Mouse (Mus musculus) Patski (cell line): ENCODE measurements around the gene Gm6803. TPM values are rescaled to one million over a fixed set of nuclear protein-coding genes. Genes with fewer than 3 reads are reported as not detected.
"Not testable (repeated sequence)": the region's sequence is repeated elsewhere in the genome, so short reads cannot be mapped to it uniquely, and the experiment has no call there.

ENCODE experiments used
- ATAC-seq: fragments of 100-300 bp; one replicate; pipeline ENCODE4 v1.8.0; 2021
- CTCF ChIA-PET: fragments of 350-600 bp; sonication (Branson Sonifier 250); formaldehyde crosslinking; loops from one replicate; lab custom pipeline; 2022; ENCODE audit warnings: inconsistent platforms; lab: Charles Lee
- POLR2A ChIA-PET: fragments of 350-600 bp; sonication (Branson Sonifier 250); formaldehyde crosslinking; loops from one replicate; lab custom pipeline; 2022; ENCODE audit warnings: antibody characterized with exemption, inconsistent platforms; lab: Charles Lee
- DNase-seq: peaks from one replicate; pipeline ENCODE4 v3.0.0-alpha.2; 2011; ENCODE audit warnings: low read depth, low spot score
- H3K27me3 ChIP-seq: fragments of 371-371 bp; one replicate; pipeline ENCODE4 v1.5.1; 2021
- in situ Hi-C: fragments of 300-500 bp; cut with MboI; formaldehyde crosslinking; loops from 3 replicates; pipeline ENCODE4 v1.11.1; 2018; ENCODE audit warnings: low pct_unique_long_range_greater_than_20kb, mixed read lengths
- polyA plus RNA-seq: library from polyadenylated mRNA; unstranded; gene quantifications from one replicate; pipeline ENCODE4 v1.2.3, GENCODE M21; 2021

Gm6803 gene
- not detected for polyA plus RNA-seq

DNA sequence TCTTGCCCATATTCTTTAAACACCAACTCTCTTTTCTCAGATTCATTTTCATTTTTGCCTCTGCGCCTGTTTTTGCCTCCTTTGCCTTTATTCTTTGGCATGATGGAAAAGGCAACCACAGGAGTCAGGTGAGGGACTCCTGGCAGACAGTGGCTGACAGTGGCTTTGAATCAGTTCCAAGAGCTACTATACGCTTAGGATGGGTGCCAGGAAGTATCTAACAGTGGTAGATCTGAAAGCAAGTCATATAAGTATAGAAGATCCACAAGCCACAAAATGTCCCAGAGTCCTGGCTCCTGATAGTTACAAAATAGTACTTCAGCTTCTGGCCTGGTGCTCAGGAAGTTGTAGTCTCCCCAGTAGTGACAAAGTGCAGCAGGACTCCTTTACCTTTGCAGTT lies at the start of gene Gm6803:
Gm6803 (minus strand) TSS at position 101 of the 400 bp plus-strand sequence.
- in situ Hi-C loops, DNase-seq, CTCF ChIA-PET, H3K27me3 ChIP-seq, ATAC-seq, POLR2A ChIA-PET: not testable (repeated sequence)

DNA sequence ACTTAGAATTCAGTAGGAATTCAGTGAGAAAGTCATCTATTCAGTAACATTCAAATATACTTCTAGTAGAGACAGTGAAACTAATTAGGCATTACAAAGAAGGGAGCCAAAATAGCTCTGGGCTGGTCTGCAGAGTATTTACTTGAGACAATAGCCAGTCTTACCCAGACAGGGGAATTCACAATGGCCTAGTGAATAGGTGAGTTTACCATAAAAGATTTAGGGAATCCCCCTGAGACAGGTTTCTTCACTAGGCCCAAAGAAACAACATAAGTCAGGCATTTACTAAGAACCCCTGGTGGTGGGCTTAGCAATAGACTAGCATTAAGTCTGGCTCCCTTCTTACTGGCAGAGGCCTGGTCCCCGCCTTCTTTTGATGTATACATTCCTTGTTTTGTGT lies 26.7 kb upstream of the Gm6803 start:
- CTCF ChIA-PET, in situ Hi-C loops, DNase-seq, POLR2A ChIA-PET, H3K27me3 ChIP-seq, ATAC-seq: not testable (repeated sequence)

DNA sequence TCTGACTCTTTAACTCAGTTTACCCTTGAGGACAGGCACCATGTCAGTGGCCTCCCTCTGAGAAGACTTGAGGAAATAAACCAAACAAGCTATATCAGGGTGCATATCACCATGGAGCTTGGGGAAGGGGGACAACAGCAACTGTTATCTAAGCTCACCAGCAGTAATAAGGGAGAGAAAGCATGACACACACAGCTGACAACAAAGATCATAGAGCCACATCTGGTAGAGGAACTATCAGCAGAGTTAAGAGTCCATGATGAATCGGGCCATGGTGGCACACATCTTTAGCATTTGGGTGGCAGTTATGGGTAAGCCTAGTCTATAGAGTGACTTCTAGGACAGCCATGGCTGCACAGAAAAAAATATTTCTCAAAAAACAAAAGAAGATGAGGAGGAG lies 21.1 kb upstream of the Gm6803 start:
- DNase-seq, H3K27me3 ChIP-seq, in situ Hi-C loops, ATAC-seq, CTCF ChIA-PET, POLR2A ChIA-PET: not testable (repeated sequence)

DNA sequence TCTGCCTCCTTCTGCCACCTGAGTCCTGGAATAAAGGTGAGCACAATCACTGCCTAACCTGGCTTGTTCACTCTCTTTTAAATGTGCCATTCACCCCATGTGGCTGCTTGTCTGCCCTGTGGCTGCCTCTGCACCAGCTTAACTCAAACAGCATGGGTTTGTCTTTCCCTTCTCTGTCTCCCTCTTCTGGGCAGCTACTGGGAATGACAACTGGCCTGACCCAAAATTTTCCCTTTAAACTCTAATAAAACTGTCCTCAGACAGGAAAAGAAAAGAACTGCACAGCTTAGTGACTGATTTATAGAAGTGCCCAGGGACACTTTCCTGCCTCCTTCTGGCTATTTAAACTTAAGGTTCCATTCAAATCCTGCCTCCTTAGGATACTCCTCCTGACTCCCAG lies 20.5 kb upstream of the Gm6803 start:
- ATAC-seq, CTCF ChIA-PET, H3K27me3 ChIP-seq, DNase-seq, in situ Hi-C loops, POLR2A ChIA-PET: not testable (repeated sequence)

DNA sequence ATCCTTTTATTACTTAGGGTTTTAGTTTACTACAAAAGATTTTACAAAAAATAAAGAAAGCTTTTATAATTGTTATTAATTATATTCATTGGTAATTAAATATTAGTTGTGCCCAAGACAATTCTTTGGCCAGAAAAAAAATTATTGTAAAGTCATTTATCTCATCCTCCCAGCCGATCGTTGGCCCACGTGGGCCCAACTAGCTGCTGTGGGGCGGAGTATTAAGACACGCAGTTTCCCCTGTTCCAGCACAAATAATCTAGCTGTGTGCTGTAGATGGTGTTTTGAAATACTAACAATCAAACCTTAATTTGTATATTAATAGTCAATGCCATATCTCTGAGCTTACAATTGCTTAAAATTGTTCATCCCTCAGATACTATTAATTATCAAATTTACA lies 13.7 kb upstream of the Gm6803 start:
- H3K27me3 ChIP-seq, DNase-seq, ATAC-seq, POLR2A ChIA-PET, CTCF ChIA-PET, in situ Hi-C loops: not testable (repeated sequence)

DNA sequence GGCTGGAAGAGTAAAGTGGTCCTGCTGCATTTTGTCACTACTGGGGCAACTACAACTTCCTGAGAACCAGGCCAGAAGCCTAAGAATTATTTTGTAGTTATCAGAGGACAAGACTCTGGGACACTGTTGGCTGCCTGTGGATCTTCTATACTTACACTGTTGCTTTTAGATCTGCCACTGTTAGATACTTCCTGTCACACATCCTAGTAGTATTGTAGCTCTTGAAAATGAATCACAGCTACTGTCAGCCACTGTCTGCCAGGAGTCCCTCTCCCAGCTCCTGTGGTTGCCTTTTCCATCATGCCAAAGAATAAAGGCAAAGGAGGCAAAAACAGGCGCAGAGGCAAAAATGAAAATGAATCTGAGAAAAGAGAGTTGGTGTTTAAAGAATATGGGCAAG lies 8.1 kb upstream of the Gm6803 start, which contains the start of gene Gm2056:
Gm2056 (plus strand) TSS at position 301 of the 400 bp plus-strand sequence.
- ATAC-seq, in situ Hi-C loops, H3K27me3 ChIP-seq, DNase-seq, POLR2A ChIA-PET, CTCF ChIA-PET: not testable (repeated sequence)

DNA sequence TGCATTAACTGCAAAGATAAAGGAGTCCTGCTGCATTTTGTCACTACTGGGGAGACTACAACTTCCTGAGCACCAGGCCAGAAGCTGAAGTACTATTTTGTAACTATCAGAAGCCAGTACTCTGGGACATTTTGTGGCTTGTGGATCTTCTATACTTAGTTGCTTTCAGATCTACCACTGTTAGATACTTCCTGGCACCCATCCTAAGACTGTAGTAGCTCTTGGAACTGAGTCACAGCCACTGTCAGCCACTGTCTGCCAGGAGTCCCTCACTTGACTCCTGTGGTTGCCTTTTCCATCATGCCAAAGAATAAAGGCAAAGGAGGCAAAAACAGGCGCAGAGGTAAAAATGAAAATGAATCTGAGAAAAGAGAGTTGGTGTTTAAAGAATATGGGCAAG lies 7.0 kb downstream of the Gm6803 start, which contains the start of gene Gm2075:
Gm2075 (plus strand) TSS at position 301 of the 400 bp plus-strand sequence.
- H3K27me3 ChIP-seq, POLR2A ChIA-PET, CTCF ChIA-PET, in situ Hi-C loops, DNase-seq, ATAC-seq: not testable (repeated sequence)

DNA sequence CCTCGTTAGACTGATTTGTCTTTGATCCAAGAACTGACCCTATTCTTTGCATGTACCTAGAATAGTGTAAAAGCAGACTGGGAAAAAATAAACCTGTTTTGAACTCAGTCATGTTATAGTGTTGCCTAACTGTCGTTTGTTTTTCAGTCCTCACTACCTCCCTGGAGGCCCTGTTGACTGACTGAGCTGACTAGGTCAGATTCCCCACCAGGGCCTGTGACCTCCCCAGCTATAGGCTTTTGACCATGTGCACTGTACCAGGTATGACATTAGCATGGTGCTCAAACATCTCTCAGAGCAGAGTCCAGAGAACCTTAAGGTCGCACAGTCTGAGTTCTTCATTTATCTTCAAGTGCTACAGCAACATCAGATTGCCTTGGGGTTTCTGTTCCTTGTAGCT lies 14.5 kb downstream of the Gm6803 start:
- DNase-seq, CTCF ChIA-PET, in situ Hi-C loops, H3K27me3 ChIP-seq, ATAC-seq, POLR2A ChIA-PET: not testable (repeated sequence)

DNA sequence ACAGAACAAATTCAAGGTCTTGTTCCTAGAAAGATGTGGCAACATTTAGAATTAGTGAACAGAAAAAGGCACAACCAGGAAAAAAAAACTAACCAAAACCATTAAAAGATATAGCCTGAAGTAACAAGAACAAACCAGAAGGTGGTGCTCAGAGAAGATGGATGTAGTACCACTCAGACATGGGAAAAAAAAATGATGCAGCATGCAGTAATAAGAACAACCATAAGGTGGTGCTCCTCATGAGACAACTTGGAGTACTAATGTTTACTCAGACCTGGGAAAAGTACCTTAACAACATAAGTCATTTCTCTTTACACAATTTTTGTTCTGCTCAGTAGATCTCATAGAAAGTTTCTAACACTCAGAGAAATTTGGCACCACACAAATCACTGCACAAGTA lies 34.6 kb downstream of the Gm6803 start:
- POLR2A ChIA-PET, result not testable (repeated sequence)

More for the DNA sequence above, 34.6 kb downstream of the Gm6803 start:
- in situ Hi-C loops, CTCF ChIA-PET, H3K27me3 ChIP-seq, ATAC-seq, DNase-seq: not testable (repeated sequence)

Other genes with a start within 250 kb of the Gm6803 start
- not detected for gene Gm21319, start 243.0 kb downstream of the Gm6803 start, polyA plus RNA-seq
- not detected for gene Gm21936, start 223.3 kb downstream of the Gm6803 start, polyA plus RNA-seq
- gene BB287469, start 202.2 kb downstream of the Gm6803 start, polyA plus RNA-seq, result not detected
- gene Gm2001, start 176.4 kb downstream of the Gm6803 start, polyA plus RNA-seq, result not detected
- 0.39 TPM for gene Gm2016, start 144.7 kb downstream of the Gm6803 start, polyA plus RNA-seq
- 0.32 TPM for gene Gm2022, start 123.4 kb downstream of the Gm6803 start, polyA plus RNA-seq
- gene Gm2035, start 98.9 kb downstream of the Gm6803 start, polyA plus RNA-seq, result not detected
- 0.03 TPM for gene Gm2042, start 64.7 kb downstream of the Gm6803 start, polyA plus RNA-seq
- gene Gm2075, start 6.9 kb downstream of the Gm6803 start, polyA plus RNA-seq, result not detected
- gene Gm2056, start 8.2 kb upstream of the Gm6803 start, polyA plus RNA-seq, result not detected
- gene Gm16368, start 64.9 kb upstream of the Gm6803 start, polyA plus RNA-seq, result not detected
- gene Gm10436, start 163.3 kb upstream of the Gm6803 start, polyA plus RNA-seq, result not detected
- gene Gm8332, start 231.3 kb upstream of the Gm6803 start, polyA plus RNA-seq, result 14.2 TPM